Mouse (Mus musculus): ENCODE data around the gene Sdk1. TPM values are rescaled to one million over a fixed set of nuclear protein-coding genes. Genes with fewer than 3 reads are reported as not detected.
"Not testable (repeated sequence)": the region's sequence is repeated elsewhere in the genome, so short reads cannot be mapped to it uniquely, and the experiment has no call there.

Sdk1 gene
- polyA plus RNA-seq, 1 experiment from 2014 or later: 1.9 TPM

DNA sequence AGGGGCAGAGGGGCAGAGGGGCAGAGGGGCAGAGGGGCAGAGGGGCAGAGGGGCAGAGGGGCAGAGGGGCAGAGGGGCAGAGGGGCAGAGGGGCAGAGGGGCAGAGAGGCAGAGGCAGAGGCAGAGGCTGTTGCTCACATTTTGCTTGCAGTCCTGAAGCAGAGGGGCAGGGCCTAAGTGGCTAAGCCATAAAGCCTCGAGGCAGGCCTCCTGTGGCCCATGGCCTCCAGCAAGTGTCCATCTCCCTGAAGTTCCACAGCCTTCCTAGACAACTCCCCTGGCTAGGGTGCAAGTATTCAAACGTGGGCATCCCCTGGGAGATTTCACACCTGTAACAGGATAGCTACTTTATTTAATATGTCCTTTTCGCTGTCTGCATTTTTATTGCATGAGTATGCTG is 395.8 kb downstream of the Sdk1 start:
- not testable (repeated sequence) for H3K36me3 ChIP-seq (ENCODE audit: control insufficient read depth, insufficient read depth, low read length); H3K4me2 ChIP-seq (ENCODE audit: low read length); H3K9me3 ChIP-seq (ENCODE audit: control insufficient read depth, low read length); H3K27me3 ChIP-seq (ENCODE audit: control insufficient read depth, insufficient read depth, low read length); DNase-seq; H3K27ac ChIP-seq (replicated peaks; ENCODE audit: low read depth, low read length); H3K4me1 ChIP-seq (ENCODE audit: control insufficient read depth, insufficient read depth, low read length); H3K4me3 ChIP-seq (replicated peaks; ENCODE audit: low read depth, low read length); ATAC-seq (ENCODE audit: low FRiP score, low TSS enrichment); H3K9ac ChIP-seq (replicated peaks; ENCODE audit: low read length)
- 64% methylated on average over 3 of the region's 3 CpGs for WGBS

GRCm38 (mm10) chr5:141645671-141646070 is 404.4 kb downstream of the Sdk1 start:
- Histone ChIP-seq H3K4me1 (ENCODE audit: control insufficient read depth, insufficient read depth, low read length) (no peaks in the 10 kb centered on the region), H3K27me3 (ENCODE audit: control insufficient read depth, insufficient read depth, low read length) (no peaks in the 10 kb centered on the region), H3K36me3 (ENCODE audit: control insufficient read depth, insufficient read depth, low read length) (no peaks in the 10 kb centered on the region), H3K27ac (replicated peaks; ENCODE audit: low read depth, low read length) (no peak overlapping the region), H3K4me3 (replicated peaks; ENCODE audit: low read depth, low read length) (no peak overlapping the region), H3K9ac (replicated peaks; ENCODE audit: low read length) (no peak overlapping the region), H3K4me2 (ENCODE audit: low read length) (no peak overlapping the region), H3K9me3 (ENCODE audit: control insufficient read depth, low read length) (no peaks in the 10 kb centered on the region)
- no peak for ATAC-seq (ENCODE audit: low FRiP score, low TSS enrichment)
- no peak for DNase-seq
- WGBS: 73% methylated on average over 5 of the region's 5 CpGs

- H3K27ac ChIP-seq (replicated peaks; ENCODE audit: low read depth, low read length): no peak overlapping the region
- 70% methylated on average over 2 of the region's 2 CpGs for WGBS
- no peak overlapping the region for H3K4me3 ChIP-seq (replicated peaks; ENCODE audit: low read depth, low read length)
- no peaks in the 10 kb centered on the region for H3K27me3 ChIP-seq (ENCODE audit: control insufficient read depth, insufficient read depth, low read length)
- no peak for ATAC-seq (ENCODE audit: low FRiP score, low TSS enrichment)
- no peaks in the 10 kb centered on the region for H3K36me3 ChIP-seq (ENCODE audit: control insufficient read depth, insufficient read depth, low read length)
- H3K4me2 ChIP-seq (ENCODE audit: low read length): no peak overlapping the region
- no peak overlapping the region for H3K9ac ChIP-seq (replicated peaks; ENCODE audit: low read length)
- no peaks in the 10 kb centered on the region for H3K4me1 ChIP-seq (ENCODE audit: control insufficient read depth, insufficient read depth, low read length)
- no peak for DNase-seq
- no peaks in the 10 kb centered on the region for H3K9me3 ChIP-seq (ENCODE audit: control insufficient read depth, low read length)
These were observed 405.3 kb downstream of the Sdk1 start for GRCm38 (mm10) chr5:141646621-141647020.

DNA sequence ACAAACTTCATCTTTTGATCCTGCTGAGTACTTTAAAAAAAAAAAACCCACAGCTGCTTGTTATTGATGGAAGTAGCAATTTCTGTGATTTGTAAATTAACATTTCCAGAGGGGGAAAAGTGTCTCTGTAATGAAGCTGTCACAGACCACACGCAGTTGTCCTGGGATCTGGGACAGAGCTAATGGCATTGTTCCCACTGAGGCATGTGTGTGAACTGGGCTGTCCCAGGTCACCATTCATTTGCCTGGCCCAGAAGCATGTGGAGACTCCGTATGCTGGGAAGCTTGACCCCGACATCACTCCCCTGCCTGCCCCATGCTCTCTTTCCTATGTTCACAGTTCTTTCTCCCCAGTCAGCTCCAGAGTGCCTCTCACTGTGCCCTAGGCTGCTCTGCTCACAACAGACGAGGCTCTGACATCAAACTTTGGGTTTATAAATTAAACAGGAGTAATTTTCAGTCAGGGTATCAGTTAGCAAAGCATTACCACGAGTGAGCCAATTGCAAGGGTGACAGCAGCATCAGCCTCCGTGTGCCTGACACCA is 408.6 kb downstream of the Sdk1 start:
- DNase-seq: no peak
- Histone ChIP-seq H3K27me3 (ENCODE audit: control insufficient read depth, insufficient read depth, low read length) (no peaks in the 10 kb centered on the region), H3K27ac (replicated peaks; ENCODE audit: low read depth, low read length) (no peak overlapping the region), H3K9me3 (ENCODE audit: control insufficient read depth, low read length) (no peaks in the 10 kb centered on the region), H3K9ac (replicated peaks; ENCODE audit: low read length) (no peak overlapping the region), H3K4me3 (replicated peaks; ENCODE audit: low read depth, low read length) (no peak overlapping the region), H3K4me2 (ENCODE audit: low read length) (no peak overlapping the region), H3K36me3 (ENCODE audit: control insufficient read depth, insufficient read depth, low read length) (no peaks in the 10 kb centered on the region), H3K4me1 (ENCODE audit: control insufficient read depth, insufficient read depth, low read length) (no peaks in the 10 kb centered on the region)
- ATAC-seq (ENCODE audit: low FRiP score, low TSS enrichment): no peak
- 57% methylated on average over 6 of the region's 6 CpGs for WGBS

DNA sequence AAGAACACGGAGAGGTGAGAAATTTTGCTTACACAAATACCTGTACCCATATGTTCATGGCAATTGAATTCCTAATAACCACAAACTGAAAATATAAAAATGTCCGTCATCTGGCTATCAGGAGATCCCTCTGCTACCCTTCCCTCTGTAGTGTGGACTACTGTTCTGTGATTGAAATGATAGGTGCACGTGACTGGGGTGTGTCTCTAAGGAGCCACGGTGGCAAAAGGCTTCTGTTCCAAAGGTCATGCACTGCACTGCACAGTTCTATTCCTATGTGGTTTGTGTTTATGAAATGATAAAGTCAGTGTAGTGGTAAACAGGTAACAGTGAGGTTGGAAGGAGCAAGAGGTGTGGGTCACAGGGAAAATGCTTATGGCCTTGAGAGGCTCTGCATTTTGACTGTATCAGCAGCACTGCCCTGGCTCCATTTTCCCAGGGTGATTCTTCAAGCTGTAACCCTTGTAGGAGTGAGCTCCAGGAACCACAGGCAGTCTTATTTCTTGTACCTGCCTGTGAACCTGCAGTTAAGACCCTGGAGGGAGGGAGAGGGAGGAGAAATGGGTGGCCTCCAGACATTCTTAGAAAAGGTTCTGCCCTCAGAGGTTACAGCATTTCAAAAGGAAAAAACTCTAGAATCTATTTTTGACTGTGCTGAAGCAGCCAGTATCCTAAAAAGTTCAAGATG is 410.5 kb downstream of the Sdk1 start:
- Histone ChIP-seq H3K27me3 (ENCODE audit: control insufficient read depth, insufficient read depth, low read length) (no peaks in the 10 kb centered on the region), H3K4me2 (ENCODE audit: low read length) (no peak overlapping the region), H3K9me3 (ENCODE audit: control insufficient read depth, low read length) (no peaks in the 10 kb centered on the region), H3K27ac (replicated peaks; ENCODE audit: low read depth, low read length) (no peak overlapping the region), H3K4me3 (replicated peaks; ENCODE audit: low read depth, low read length) (no peak overlapping the region), H3K9ac (replicated peaks; ENCODE audit: low read length) (no peak overlapping the region), H3K4me1 (ENCODE audit: control insufficient read depth, insufficient read depth, low read length) (no peaks in the 10 kb centered on the region), H3K36me3 (ENCODE audit: control insufficient read depth, insufficient read depth, low read length) (no peaks in the 10 kb centered on the region)
- 93% methylated on average over 4 of the region's 4 CpGs for WGBS
- DNase-seq: no peak
- no peak for ATAC-seq (ENCODE audit: low FRiP score, low TSS enrichment)

GRCm38 (mm10) chr5:141676371-141676770 is 435.1 kb downstream of the Sdk1 start:
- 85% methylated on average over 1 of the region's 1 CpGs for WGBS
- H3K9ac ChIP-seq (replicated peaks; ENCODE audit: low read length): no peak overlapping the region
- no peaks in the 10 kb centered on the region for H3K36me3 ChIP-seq (ENCODE audit: control insufficient read depth, insufficient read depth, low read length)
- H3K27me3 ChIP-seq (ENCODE audit: control insufficient read depth, insufficient read depth, low read length): no peaks in the 10 kb centered on the region
- H3K9me3 ChIP-seq (ENCODE audit: control insufficient read depth, low read length): no peaks in the 10 kb centered on the region
- H3K27ac ChIP-seq (replicated peaks; ENCODE audit: low read depth, low read length): no peak overlapping the region
- DNase-seq (no peak), ATAC-seq (ENCODE audit: low FRiP score, low TSS enrichment) (no peak)
- no peak overlapping the region for H3K4me3 ChIP-seq (replicated peaks; ENCODE audit: low read depth, low read length)
- H3K4me1 ChIP-seq (ENCODE audit: control insufficient read depth, insufficient read depth, low read length): no peaks in the 10 kb centered on the region
- H3K4me2 ChIP-seq (ENCODE audit: low read length): no peak overlapping the region

GRCm38 (mm10) chr5:141677034-141677433 is 435.7 kb downstream of the Sdk1 start:
- no peak for ATAC-seq (ENCODE audit: low FRiP score, low TSS enrichment)
- no peak overlapping the region for H3K4me3 ChIP-seq (replicated peaks; ENCODE audit: low read depth, low read length)
- DNase-seq: no peak

GRCm38 (mm10) chr5:141677841-141678240 is 436.6 kb downstream of the Sdk1 start:
- no peak overlapping the region for H3K4me2 ChIP-seq (ENCODE audit: low read length)
- ATAC-seq (ENCODE audit: low FRiP score, low TSS enrichment) (no peak), DNase-seq (no peak)
- H3K27ac ChIP-seq (replicated peaks; ENCODE audit: low read depth, low read length): no peak overlapping the region
- no peak overlapping the region for H3K4me3 ChIP-seq (replicated peaks; ENCODE audit: low read depth, low read length)
- H3K9ac ChIP-seq (replicated peaks; ENCODE audit: low read length): no peak overlapping the region
- no peaks in the 10 kb centered on the region for H3K36me3 ChIP-seq (ENCODE audit: control insufficient read depth, insufficient read depth, low read length)
- 87% methylated on average over 8 of the region's 8 CpGs for whole genome bisulfite sequencing
- H3K9me3 ChIP-seq (ENCODE audit: control insufficient read depth, low read length): no peaks in the 10 kb centered on the region
- no peaks in the 10 kb centered on the region for H3K4me1 ChIP-seq (ENCODE audit: control insufficient read depth, insufficient read depth, low read length)
- no peaks in the 10 kb centered on the region for H3K27me3 ChIP-seq (ENCODE audit: control insufficient read depth, insufficient read depth, low read length)

More at GRCm38 (mm10) chr5:141677034-141677433, 435.7 kb downstream of the Sdk1 start:
- 86% methylated on average over 1 of the region's 1 CpGs for WGBS
- H3K27ac ChIP-seq (replicated peaks; ENCODE audit: low read depth, low read length): no peak overlapping the region
- no peak overlapping the region for H3K4me2 ChIP-seq (ENCODE audit: low read length)
- H3K36me3 ChIP-seq (ENCODE audit: control insufficient read depth, insufficient read depth, low read length): no peaks in the 10 kb centered on the region
- H3K27me3 ChIP-seq (ENCODE audit: control insufficient read depth, insufficient read depth, low read length): no peaks in the 10 kb centered on the region
- no peaks in the 10 kb centered on the region for H3K9me3 ChIP-seq (ENCODE audit: control insufficient read depth, low read length)
- no peak overlapping the region for H3K9ac ChIP-seq (replicated peaks; ENCODE audit: low read length)
- H3K4me1 ChIP-seq (ENCODE audit: control insufficient read depth, insufficient read depth, low read length): no peaks in the 10 kb centered on the region

- Histone ChIP-seq H3K4me2 (ENCODE audit: low read length) (no peak overlapping the region), H3K9me3 (ENCODE audit: control insufficient read depth, low read length) (no peaks in the 10 kb centered on the region), H3K27ac (replicated peaks; ENCODE audit: low read depth, low read length) (no peak overlapping the region), H3K27me3 (ENCODE audit: control insufficient read depth, insufficient read depth, low read length) (no peaks in the 10 kb centered on the region), H3K4me3 (replicated peaks; ENCODE audit: low read depth, low read length) (no peak overlapping the region), H3K9ac (replicated peaks; ENCODE audit: low read length) (no peak overlapping the region), H3K4me1 (ENCODE audit: control insufficient read depth, insufficient read depth, low read length) (no peaks in the 10 kb centered on the region), H3K36me3 (ENCODE audit: control insufficient read depth, insufficient read depth, low read length) (no peaks in the 10 kb centered on the region)
- DNase-seq (no peak), ATAC-seq (ENCODE audit: low FRiP score, low TSS enrichment) (no peak)
- 48% methylated on average over 7 of the region's 7 CpGs for WGBS
These were observed 445.7 kb downstream of the Sdk1 start for GRCm38 (mm10) chr5:141686876-141687420.
